Mouse (Mus musculus): ENCODE data around the gene Ttpal. TPM values are rescaled to one million over a fixed set of nuclear protein-coding genes. Genes with fewer than 3 reads are reported as not detected.
"Not testable (repeated sequence)": the region's sequence is repeated elsewhere in the genome, so short reads cannot be mapped to it uniquely, and the experiment has no call there.

The Ttpal gene
- polyA plus RNA-seq, 1 experiment from 2014 or later, result 34.4 TPM

DNA sequence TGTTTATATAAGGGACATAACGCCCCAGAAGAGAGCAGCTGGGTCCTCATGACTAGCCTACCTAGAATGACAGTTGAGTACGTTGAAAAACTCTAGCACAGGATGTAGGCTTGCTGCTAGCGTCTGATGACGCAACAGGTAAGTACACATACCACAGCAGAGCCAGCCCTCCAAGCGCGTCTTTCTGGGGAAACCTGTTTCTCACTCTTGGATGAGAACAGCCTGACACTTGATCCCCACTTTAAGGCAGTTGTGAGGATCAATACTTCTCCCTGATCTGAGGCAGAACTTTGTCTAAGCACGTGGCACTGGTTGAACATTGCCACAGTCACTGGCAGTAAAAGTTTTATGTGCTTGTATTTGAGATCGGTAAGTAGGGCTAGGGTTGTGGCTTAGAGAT, 18.3 kb downstream of the Ttpal start:
- no peak for DNase-seq (ENCODE audit: low spot score)

GRCm38 (mm10) chr2:163621401-163621800, 19.3 kb downstream of the Ttpal start:
- DNase-seq (ENCODE audit: low spot score), result not testable (repeated sequence)

GRCm38 (mm10) chr2:163631223-163631622, 29.1 kb downstream of the Ttpal start:
- DNase-seq (ENCODE audit: low spot score), result no peak

DNA sequence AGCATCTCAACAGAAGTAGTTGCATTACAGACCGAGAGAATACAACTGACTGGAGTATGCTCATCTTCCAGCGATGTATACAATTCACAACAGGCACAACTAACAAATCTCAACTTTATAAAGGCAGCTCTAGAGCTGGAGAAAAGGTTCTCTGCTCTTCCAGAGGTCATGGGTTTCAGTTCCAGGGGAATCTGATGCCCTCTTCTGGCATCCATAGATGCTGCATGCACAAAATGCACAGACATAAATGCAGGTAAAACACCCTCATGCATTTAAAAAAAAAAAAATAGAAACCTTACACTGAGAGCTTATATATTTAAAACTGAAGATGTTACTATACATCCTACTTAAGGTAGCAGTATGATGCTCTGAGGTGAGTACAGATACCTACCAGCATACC, 29.6 kb downstream of the Ttpal start:
- DNase-seq (ENCODE audit: low spot score), result no peak

- DNase-seq (ENCODE audit: low spot score), result no peak
Observed at GRCm38 (mm10) chr2:163634211-163634610, 32.1 kb downstream of the Ttpal start.

GRCm38 (mm10) chr2:163636057-163636456, 33.9 kb downstream of the Ttpal start:
- DNase-seq (ENCODE audit: low spot score), result no peak

DNA sequence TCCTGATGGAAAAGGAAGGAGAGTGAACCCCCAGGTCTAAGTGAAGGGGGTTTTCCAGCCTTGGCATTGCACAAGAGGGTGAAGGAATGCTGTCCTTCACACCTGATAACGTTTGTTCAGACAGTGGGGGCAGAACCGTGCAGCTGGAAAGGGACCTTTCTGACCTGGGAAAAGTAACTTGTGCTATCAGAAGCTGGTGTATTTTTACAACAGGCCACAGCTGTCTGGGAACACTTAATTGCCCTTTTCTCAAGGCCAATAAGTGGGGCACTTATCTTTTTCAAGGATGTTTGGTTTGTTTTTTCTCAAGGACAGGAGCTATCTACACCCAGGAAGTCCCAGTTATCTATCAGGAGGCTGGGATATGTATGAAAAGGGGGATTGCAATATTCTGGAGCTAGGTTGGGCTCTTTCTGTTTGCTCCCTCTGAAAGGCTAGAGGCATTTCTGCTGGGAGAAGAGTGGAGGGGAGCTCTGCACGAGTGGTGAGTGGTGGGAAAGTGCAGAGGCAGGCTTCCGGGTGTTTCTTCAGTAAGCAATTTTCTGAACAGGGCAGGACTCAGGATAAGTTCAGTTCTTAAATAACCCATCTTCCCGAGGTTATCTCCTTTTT, 35.6 kb downstream of the Ttpal start:
- no peak for DNase-seq (ENCODE audit: low spot score)

GRCm38 (mm10) chr2:163640493-163640892, 38.4 kb downstream of the Ttpal start:
- no peak for DNase-seq (ENCODE audit: low spot score)

GRCm38 (mm10) chr2:163641681-163642080, 39.6 kb downstream of the Ttpal start:
- no peak for DNase-seq (ENCODE audit: low spot score)

- peak; percentile 76 for DNase-seq (ENCODE audit: low spot score)
Observed at GRCm38 (mm10) chr2:163642685-163643575, 40.8 kb downstream of the Ttpal start.

DNA sequence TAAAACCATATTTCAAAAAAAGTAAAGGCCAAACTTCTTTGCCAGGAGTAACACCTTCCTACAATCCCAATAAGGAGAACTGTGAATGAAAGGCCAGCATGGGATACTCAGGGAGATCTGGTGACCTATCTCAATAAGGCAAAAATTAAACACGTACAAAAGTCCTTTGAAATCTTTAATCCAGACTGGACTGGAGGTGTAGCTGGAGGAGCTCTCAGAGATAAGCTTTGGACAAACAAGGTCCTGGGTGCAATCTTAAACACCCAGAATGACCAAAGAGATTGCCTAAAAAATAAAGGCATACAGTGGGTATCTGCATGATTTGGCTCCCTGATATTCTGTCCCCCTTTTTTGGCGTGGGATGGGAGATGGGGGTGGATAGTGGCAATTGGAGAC, 41.5 kb downstream of the Ttpal start:
- DNase-seq (ENCODE audit: low spot score), result no peak

DNA sequence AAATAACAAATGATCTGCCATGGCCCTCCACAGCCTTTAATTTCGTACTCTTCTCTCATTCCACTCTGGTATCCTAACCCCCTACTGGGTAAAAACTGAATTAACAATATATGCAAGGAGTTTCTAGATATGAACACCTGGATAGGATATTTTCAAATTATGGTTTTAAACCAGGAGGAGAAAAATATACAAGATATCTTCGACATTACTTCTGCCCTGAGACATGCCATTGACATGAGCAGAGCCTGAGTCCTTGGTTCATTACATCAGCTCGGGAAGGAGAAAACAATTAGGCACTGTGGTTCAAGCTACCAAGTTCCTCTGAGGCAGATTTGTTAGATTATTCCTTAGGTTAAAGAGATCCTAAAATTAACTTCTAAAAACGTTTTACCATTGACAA, 41.9 kb downstream of the Ttpal start:
- peak; percentile 49 for DNase-seq (ENCODE audit: low spot score)

DNA sequence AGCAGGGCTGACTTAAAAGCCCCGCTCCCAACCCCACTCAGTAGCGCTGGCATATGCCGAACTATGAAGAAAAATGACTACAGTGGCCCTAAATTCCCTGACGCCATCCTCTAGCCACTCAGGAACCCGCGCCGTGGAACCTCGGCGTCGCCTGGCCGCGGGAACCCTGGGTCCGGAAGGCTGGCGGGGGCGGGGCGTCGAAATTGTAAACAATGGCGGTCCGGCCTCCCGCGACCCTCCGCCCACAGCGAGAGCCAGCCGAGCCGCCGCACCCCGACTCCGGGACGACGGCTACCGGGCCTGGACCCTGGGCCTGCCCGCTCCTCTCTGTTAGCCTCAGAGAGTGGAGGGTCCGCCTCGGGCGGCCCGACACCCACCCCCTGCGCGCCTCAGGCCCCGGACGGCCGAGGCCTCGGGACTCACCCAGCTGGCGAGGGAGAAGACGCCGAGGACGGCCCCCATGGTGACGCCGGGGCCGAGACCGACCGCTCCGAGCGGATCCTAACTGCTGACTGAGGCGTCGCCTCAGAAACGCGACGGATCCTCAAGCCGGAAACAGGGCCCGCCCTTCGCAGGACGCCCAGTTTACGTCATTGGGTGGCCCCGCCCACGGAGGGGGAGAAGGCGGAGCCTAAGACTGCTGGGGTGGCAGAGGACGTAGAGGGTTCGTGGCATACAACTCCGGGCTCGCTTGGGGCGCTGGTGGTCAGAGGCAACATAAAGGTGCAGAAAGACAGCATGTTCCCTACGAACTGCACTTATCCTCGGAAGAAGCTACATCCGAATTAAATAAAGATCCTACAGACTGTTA, 42.7 kb downstream of the Ttpal start, which contains the start of gene Serinc3:
Serinc3 (minus strand) TSS at position 557 of the 811 bp plus-strand sequence.
- peak; percentile 99 for DNase-seq (ENCODE audit: low spot score)

- no peak for DNase-seq (ENCODE audit: low spot score)
Observed at GRCm38 (mm10) chr2:163645700-163646460, 43.8 kb downstream of the Ttpal start.

- no peak for DNase-seq (ENCODE audit: low spot score)
Observed at GRCm38 (mm10) chr2:163646461-163647080, 44.5 kb downstream of the Ttpal start.

DNA sequence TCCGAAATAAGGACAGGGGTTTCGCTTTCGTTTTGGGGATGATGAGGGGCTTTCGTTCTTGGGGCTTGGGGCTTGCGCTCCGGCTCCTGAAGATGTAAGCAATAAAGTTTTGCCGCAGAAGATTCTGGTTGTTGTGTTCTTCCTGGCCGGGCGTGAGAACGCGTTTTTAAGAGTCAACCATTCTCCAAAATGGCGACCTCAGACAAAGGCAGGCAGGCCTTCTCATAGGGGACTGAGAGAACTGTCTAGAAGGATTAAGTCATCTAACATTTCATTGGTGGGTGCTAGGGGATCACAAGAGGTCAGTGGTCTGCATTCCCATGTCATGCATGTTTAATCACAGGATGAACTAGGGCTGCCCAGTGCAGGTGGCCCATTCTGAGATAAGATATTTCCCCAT, 53.6 kb downstream of the Ttpal start:
- DNase-seq (ENCODE audit: low spot score), result not testable (repeated sequence)

DNA sequence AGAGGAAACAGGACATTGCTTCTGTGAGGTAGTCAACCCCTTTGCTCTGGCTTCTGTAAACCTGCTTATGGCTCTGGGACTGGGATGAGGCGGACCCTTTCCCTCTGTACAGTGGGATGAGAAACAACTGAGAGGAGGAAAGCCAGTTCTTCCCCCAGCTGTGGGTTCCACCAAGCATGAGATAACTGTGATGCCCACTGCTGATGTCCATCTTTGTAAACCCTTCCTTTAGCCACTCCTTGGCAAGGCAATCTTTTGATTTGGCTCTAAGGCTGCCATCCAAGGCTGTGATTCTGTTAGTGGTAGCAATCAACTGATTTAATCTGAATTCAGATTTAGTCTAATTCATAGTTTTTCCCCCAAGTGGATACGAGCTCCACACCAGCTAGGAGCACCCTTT, 55.4 kb downstream of the Ttpal start:
- DNase-seq (ENCODE audit: low spot score), result no peak

GRCm38 (mm10) chr2:163657975-163658886, 56.1 kb downstream of the Ttpal start, which contains the start of gene Pkig:
Gene Pkig (plus strand): TSS chr2:163658386.
- DNase-seq (ENCODE audit: low spot score), result peak; percentile 88

- no peak for DNase-seq (ENCODE audit: low spot score)
Observed at GRCm38 (mm10) chr2:163658941-163659340, 56.8 kb downstream of the Ttpal start.
